Mouse (Mus musculus) forebrain, embryonic 12.5 days (tissue): ENCODE results near the gene Hnrnpa3. TPM values are rescaled to one million over a fixed set of nuclear protein-coding genes. Genes with fewer than 3 reads are reported as not detected.
"Not testable (repeated sequence)": the region's sequence is repeated elsewhere in the genome, so short reads cannot be mapped to it uniquely, and the experiment has no call there.

Experiments used
- ATAC-seq: fragments of 200-750 bp; cut with Nextera tagmentation; 2 replicates; pipeline ENCODE4 v1.8.0; 2017; ENCODE audit warnings: moderate TSS enrichment; ENCODE audit not compliant: low FRiP score
- H3K27ac ChIP-seq: fragments of 300-500 bp; sonication (generic); 2 replicates; pipeline ENCODE4 v1.5.1; 2016; ENCODE audit warnings: mild to moderate bottlenecking
- H3K27me3 ChIP-seq: fragments of 300-500 bp; sonication (generic); 2 replicates; pipeline ENCODE4 v1.6.1; 2016; ENCODE audit warnings: mild to moderate bottlenecking
- H3K36me3 ChIP-seq: fragments of 300-500 bp; sonication (generic); replicated peaks from 2 replicates; pipeline ENCODE4 v1.6.1; 2016; ENCODE audit warnings: mild to moderate bottlenecking
- H3K4me1 ChIP-seq: fragments of 300-500 bp; sonication (generic); 2 replicates; pipeline ENCODE4 v1.6.1; 2016
- H3K4me2 ChIP-seq: fragments of 300-500 bp; sonication (generic); 2 replicates; pipeline ENCODE4 v1.6.1; 2016; ENCODE audit warnings: mild to moderate bottlenecking, moderate library complexity
- H3K4me3 ChIP-seq: fragments of 300-500 bp; sonication (generic); replicated peaks from 2 replicates; pipeline ENCODE4 v1.5.1; 2016; ENCODE audit warnings: mild to moderate bottlenecking
- H3K9ac ChIP-seq: fragments of 300-500 bp; sonication (generic); 2 replicates; pipeline ENCODE4 v1.6.1; 2016; ENCODE audit warnings: mild to moderate bottlenecking
- H3K9me3 ChIP-seq: fragments of 300-500 bp; sonication (generic); 2 replicates; pipeline ENCODE4 v1.6.1; 2016
- WGBS: fragments of 180-500 bp; shearing (Covaris S2); methylation state at CpG from one replicate; pipeline ENCODE4 v1.1.7; 2016; 5-methylcytosine and 5-hydroxymethylcytosine counted together
- polyA plus RNA-seq: library from polyadenylated mRNA; unstranded; fragments of >200 nt; fragmentation: Nextera tagmentation; extraction: Ambion mirVana; gene quantifications from 2 replicates; pipeline ENCODE4 v1.2.1, GENCODE M21; 2016

The Hnrnpa3 gene
- polyA plus RNA-seq, 1 experiment from 2014 or later = 448 TPM

- no peak for ATAC-seq
- no peak overlapping the region for H3K9ac ChIP-seq
- H3K4me3 ChIP-seq = no peak overlapping the region
- 79% methylated on average over 6 of the region's 6 CpGs for WGBS
- no peak overlapping the region for H3K27ac ChIP-seq
- no peak overlapping the region for H3K4me2 ChIP-seq
- H3K4me1 ChIP-seq = no peaks in the 10 kb centered on the region
- no peaks in the 10 kb centered on the region for H3K9me3 ChIP-seq
- no peaks in the 10 kb centered on the region for H3K36me3 ChIP-seq
- H3K27me3 ChIP-seq = no peaks in the 10 kb centered on the region
Observed at GRCm38 (mm10) chr2:75626597-75627440, 32.2 kb upstream of the Hnrnpa3 start.

- Histone ChIP-seq H3K9me3 (no peaks in the 10 kb centered on the region), H3K4me3 (no peak overlapping the region), H3K27ac (no peak overlapping the region), H3K4me2 (no peak overlapping the region), H3K36me3 (no peaks in the 10 kb centered on the region), H3K27me3 (no peaks in the 10 kb centered on the region), H3K4me1 (no peaks in the 10 kb centered on the region), H3K9ac (no peak overlapping the region)
- no peak for ATAC-seq
- WGBS = 92% methylated on average over 8 of the region's 8 CpGs
Observed at GRCm38 (mm10) chr2:75628487-75628886, 30.6 kb upstream of the Hnrnpa3 start.

- Histone ChIP-seq H3K4me2 (no peak overlapping the region), H3K4me3 (no peak overlapping the region), H3K9ac (no peak overlapping the region), H3K27ac (no peak overlapping the region), H3K36me3 (no peaks in the 10 kb centered on the region), H3K27me3 (no peaks in the 10 kb centered on the region), H3K4me1 (no peaks in the 10 kb centered on the region), H3K9me3 (no peaks in the 10 kb centered on the region)
- 90% methylated on average over 6 of the region's 6 CpGs for WGBS
- no peak for ATAC-seq
Observed at GRCm38 (mm10) chr2:75631421-75631820, 27.6 kb upstream of the Hnrnpa3 start.

GRCm38 (mm10) chr2:75632043-75632442 is 27.0 kb upstream of the Hnrnpa3 start:
- H3K4me2 ChIP-seq = no peak overlapping the region
- no peaks in the 10 kb centered on the region for H3K4me1 ChIP-seq
- no peak for ATAC-seq
- no peaks in the 10 kb centered on the region for H3K9me3 ChIP-seq
- no peaks in the 10 kb centered on the region for H3K27me3 ChIP-seq
- H3K27ac ChIP-seq = no peak overlapping the region
- H3K36me3 ChIP-seq = no peaks in the 10 kb centered on the region
- WGBS = 83% methylated on average over 6 of the region's 6 CpGs
- no peak overlapping the region for H3K9ac ChIP-seq
- no peak overlapping the region for H3K4me3 ChIP-seq

- Histone ChIP-seq H3K27me3 (no peaks in the 10 kb centered on the region), H3K27ac (no peak overlapping the region), H3K4me3 (no peak overlapping the region), H3K4me2 (no peak overlapping the region), H3K4me1 (no peaks in the 10 kb centered on the region), H3K36me3 (no peaks in the 10 kb centered on the region), H3K9me3 (no peaks in the 10 kb centered on the region), H3K9ac (no peak overlapping the region)
- no peak for ATAC-seq
- 94% methylated on average over 12 of the region's 12 CpGs for WGBS
Observed at GRCm38 (mm10) chr2:75632721-75633181, 26.3 kb upstream of the Hnrnpa3 start.

- H3K27me3 ChIP-seq = no peaks in the 10 kb centered on the region
- WGBS = 86% methylated on average over 6 of the region's 6 CpGs
Observed at GRCm38 (mm10) chr2:75633381-75633780, 25.7 kb upstream of the Hnrnpa3 start.

GRCm38 (mm10) chr2:75633784-75634183 is 25.3 kb upstream of the Hnrnpa3 start:
- WGBS = 89% methylated on average over 5 of the region's 5 CpGs
- ATAC-seq = no peak

More at GRCm38 (mm10) chr2:75633381-75633780, 25.7 kb upstream of the Hnrnpa3 start:
- Histone ChIP-seq H3K4me3 (no peak overlapping the region), H3K27ac (no peak overlapping the region), H3K9ac (no peak overlapping the region), H3K4me1 (no peaks in the 10 kb centered on the region), H3K9me3 (no peaks in the 10 kb centered on the region), H3K36me3 (no peaks in the 10 kb centered on the region), H3K4me2 (no peak overlapping the region)
- no peak for ATAC-seq

GRCm38 (mm10) chr2:75634431-75634830 is 24.6 kb upstream of the Hnrnpa3 start:
- not testable (repeated sequence) for H3K9ac ChIP-seq, H3K4me3 ChIP-seq, H3K36me3 ChIP-seq, ATAC-seq, H3K27me3 ChIP-seq, H3K4me1 ChIP-seq, H3K9me3 ChIP-seq, H3K27ac ChIP-seq, H3K4me2 ChIP-seq
- 94% methylated on average over 14 of the region's 14 CpGs for WGBS

More at GRCm38 (mm10) chr2:75633784-75634183, 25.3 kb upstream of the Hnrnpa3 start:
- no peaks in the 10 kb centered on the region for H3K27me3 ChIP-seq
- H3K9me3 ChIP-seq = no peaks in the 10 kb centered on the region
- no peaks in the 10 kb centered on the region for H3K4me1 ChIP-seq
- H3K4me3 ChIP-seq = no peak overlapping the region
- H3K9ac ChIP-seq = no peak overlapping the region
- H3K4me2 ChIP-seq = no peak overlapping the region
- no peaks in the 10 kb centered on the region for H3K36me3 ChIP-seq
- H3K27ac ChIP-seq = no peak overlapping the region

GRCm38 (mm10) chr2:75636261-75637054 is 22.6 kb upstream of the Hnrnpa3 start:
- H3K36me3 ChIP-seq = no peaks in the 10 kb centered on the region
- H3K27me3 ChIP-seq = no peaks in the 10 kb centered on the region
- H3K4me3 ChIP-seq = no peak overlapping the region
- WGBS = 74% methylated on average over 6 of the region's 6 CpGs
- no peak for ATAC-seq
- H3K27ac ChIP-seq = no peak overlapping the region
- H3K9me3 ChIP-seq = no peaks in the 10 kb centered on the region
- no peak overlapping the region for H3K4me2 ChIP-seq
- no peak overlapping the region for H3K9ac ChIP-seq
- H3K4me1 ChIP-seq = no peaks in the 10 kb centered on the region

GRCm38 (mm10) chr2:75637055-75637304 is 22.1 kb upstream of the Hnrnpa3 start:
- H3K4me1 ChIP-seq, H3K27ac ChIP-seq, H3K27me3 ChIP-seq, H3K9me3 ChIP-seq, H3K4me3 ChIP-seq, H3K36me3 ChIP-seq, H3K9ac ChIP-seq, ATAC-seq, H3K4me2 ChIP-seq: not testable (repeated sequence)
- 91% methylated on average over 2 of the region's 2 CpGs for WGBS

GRCm38 (mm10) chr2:75637361-75637760 is 21.7 kb upstream of the Hnrnpa3 start:
- Histone ChIP-seq H3K9me3 (no peaks in the 10 kb centered on the region), H3K27ac (no peak overlapping the region), H3K36me3 (no peaks in the 10 kb centered on the region), H3K9ac (no peak overlapping the region), H3K4me2 (no peak overlapping the region), H3K4me3 (no peak overlapping the region), H3K27me3 (no peaks in the 10 kb centered on the region), H3K4me1 (no peaks in the 10 kb centered on the region)
- no peak for ATAC-seq

- 92% methylated on average over 6 of the region's 6 CpGs for WGBS
- H3K9me3 ChIP-seq, H3K4me3 ChIP-seq, ATAC-seq, H3K4me2 ChIP-seq, H3K27ac ChIP-seq, H3K9ac ChIP-seq, H3K36me3 ChIP-seq, H3K27me3 ChIP-seq, H3K4me1 ChIP-seq: not testable (repeated sequence)
Observed at GRCm38 (mm10) chr2:75637822-75638221, 21.2 kb upstream of the Hnrnpa3 start.

- not testable (repeated sequence) for H3K36me3 ChIP-seq, ATAC-seq, H3K9me3 ChIP-seq, H3K27ac ChIP-seq, H3K4me1 ChIP-seq, H3K4me2 ChIP-seq, H3K27me3 ChIP-seq, H3K9ac ChIP-seq, H3K4me3 ChIP-seq
- WGBS = 69% methylated on average over 11 of the region's 12 CpGs
Observed at GRCm38 (mm10) chr2:75639535-75639934, 19.5 kb upstream of the Hnrnpa3 start.
